Mouse (Mus musculus) lung, embryonic 16.5 days (tissue): ENCODE data around the gene Aldh3b3. TPM values are rescaled to one million over a fixed set of nuclear protein-coding genes. Genes with fewer than 3 reads are reported as not detected.
A peak's percentile ranks its signal among the peaks of the same experiment; 100 is the strongest.

Experiments
- ATAC-seq: fragments of 200-750 bp; cut with Nextera tagmentation; 2 replicates; pipeline ENCODE4 v1.8.0; 2017; ENCODE audit warnings: low read depth, mild to moderate bottlenecking, moderate library complexity
- H3K27ac ChIP-seq: fragments of 300-500 bp; sonication (generic); 2 replicates; pipeline ENCODE4 v1.5.1; 2014; ENCODE audit warnings: mild to moderate bottlenecking, control low read depth, low read length
- H3K27me3 ChIP-seq: fragments of 300-500 bp; sonication (generic); 2 replicates; pipeline ENCODE4 v1.6.1; 2014; ENCODE audit warnings: low read depth, low read length, mixed read lengths; ENCODE audit not compliant: control insufficient read depth, insufficient read depth
- H3K36me3 ChIP-seq: fragments of 300-500 bp; sonication (generic); 2 replicates; pipeline ENCODE4 v1.6.1; 2014; ENCODE audit warnings: low read length; ENCODE audit not compliant: control insufficient read depth, insufficient read depth
- H3K4me1 ChIP-seq: fragments of 300-500 bp; sonication (generic); replicated peaks from 2 replicates; pipeline ENCODE4 v1.6.1; 2014; ENCODE audit warnings: low read length, mixed read lengths; ENCODE audit not compliant: control insufficient read depth, insufficient read depth
- H3K4me2 ChIP-seq: fragments of 300-500 bp; sonication (generic); 2 replicates; pipeline ENCODE4 v1.6.1; 2014; ENCODE audit warnings: low read depth, low read length, control low read depth
- H3K4me3 ChIP-seq: fragments of 300-500 bp; sonication (generic); 2 replicates; pipeline ENCODE4 v1.5.1; 2014; ENCODE audit warnings: mild to moderate bottlenecking, low read length, control low read depth
- H3K9ac ChIP-seq: fragments of 300-500 bp; sonication (generic); 2 replicates; pipeline ENCODE4 v1.6.1; 2014; ENCODE audit warnings: low read length, control low read depth
- H3K9me3 ChIP-seq: fragments of 300-500 bp; sonication (generic); 2 replicates; pipeline ENCODE4 v1.6.1; 2016; ENCODE audit warnings: low read length; ENCODE audit not compliant: control insufficient read depth
- WGBS: fragments of 180-500 bp; shearing (Covaris S2); extraction: QIAGEN DNeasy Blood & Tissue Kit; methylation state at CpG from one replicate; pipeline ENCODE4 v1.1.7; 2014; 5-methylcytosine and 5-hydroxymethylcytosine counted together
- polyA plus RNA-seq: library from polyadenylated mRNA; unstranded; fragments of >200 nt; fragmentation: Nextera tagmentation; extraction: Ambion mirVana; gene quantifications from 2 replicates; pipeline ENCODE4 v1.2.1, GENCODE M21; 2015

Gene Aldh3b3
- polyA plus RNA-seq, 1 experiment from 2014 or later = 0.18 TPM

GRCm38 (mm10) chr19:4001752-4002151, 43.3 kb downstream of the Aldh3b3 start:
- Histone ChIP-seq H3K9ac (no peak overlapping the region; the same call in 1 of the 2 replicates), H3K27me3 (no peaks in the 10 kb centered on the region), H3K27ac (no peak overlapping the region), H3K36me3 (peaks cover under 1% of the 10 kb centered on the region; the same call in 1 of the 2 replicates), H3K4me3 (no peak overlapping the region), H3K9me3 (no peaks in the 10 kb centered on the region), H3K4me1 (peaks cover 14% of the 10 kb centered on the region; the same call in 1 of the 2 replicates), H3K4me2 (no peak overlapping the region)
- 71% methylated on average over 5 of the region's 5 CpGs for WGBS
- ATAC-seq = no peak

DNA sequence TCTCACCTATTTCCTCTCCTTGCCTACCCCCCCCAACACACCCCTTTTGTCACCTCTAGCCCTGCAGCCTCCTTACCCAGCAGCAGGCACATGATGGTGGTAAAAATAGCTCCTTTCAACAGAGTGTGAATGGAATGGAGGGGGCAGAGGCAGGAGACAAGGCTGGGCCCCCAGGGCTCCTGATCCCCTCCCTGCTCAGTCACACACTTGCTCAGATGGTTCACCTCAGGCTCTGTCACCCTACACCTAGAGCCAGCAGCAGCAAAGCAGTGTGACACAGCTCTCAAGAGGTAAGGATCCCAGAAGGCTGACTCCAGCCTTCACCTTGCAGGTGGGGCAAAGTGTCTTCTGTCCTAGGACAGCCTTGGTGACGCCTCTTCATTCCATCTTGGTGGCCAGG, 44.7 kb downstream of the Aldh3b3 start, which contains the start of gene Doc2g:
Doc2g (plus strand) TSS at position 202 of the 400 bp plus-strand sequence.
- no peak within 1 kb of the TSS for H3K4me3 ChIP-seq
- H3K4me2 ChIP-seq = no peak within 1 kb of the TSS
- peaks cover 13% of the 10 kb centered on the region for H3K36me3 ChIP-seq
- no peaks in the 10 kb centered on the region for H3K27me3 ChIP-seq
- H3K4me1 ChIP-seq = peaks cover 14% of the 10 kb centered on the region; the same call in 1 of the 2 replicates
- no peak within 1 kb of the TSS for H3K9ac ChIP-seq
- no peak for ATAC-seq
- H3K27ac ChIP-seq = no peak within 1 kb of the TSS
- H3K9me3 ChIP-seq = no peaks in the 10 kb centered on the region
- 61% methylated on average over 1 of the region's 1 CpGs for WGBS

- Histone ChIP-seq H3K9ac (no peak overlapping the region), H3K4me1 (peaks cover 14% of the 10 kb centered on the region; the same call in 1 of the 2 replicates), H3K4me3 (no peak overlapping the region), H3K9me3 (no peaks in the 10 kb centered on the region), H3K27ac (no peak overlapping the region), H3K27me3 (no peaks in the 10 kb centered on the region), H3K4me2 (no peak overlapping the region), H3K36me3 (peaks cover 17% of the 10 kb centered on the region)
- ATAC-seq = no peak
- WGBS = 63% methylated on average over 12 of the region's 12 CpGs
These were observed 45.2 kb downstream of the Aldh3b3 start for GRCm38 (mm10) chr19:4003641-4004040.

DNA sequence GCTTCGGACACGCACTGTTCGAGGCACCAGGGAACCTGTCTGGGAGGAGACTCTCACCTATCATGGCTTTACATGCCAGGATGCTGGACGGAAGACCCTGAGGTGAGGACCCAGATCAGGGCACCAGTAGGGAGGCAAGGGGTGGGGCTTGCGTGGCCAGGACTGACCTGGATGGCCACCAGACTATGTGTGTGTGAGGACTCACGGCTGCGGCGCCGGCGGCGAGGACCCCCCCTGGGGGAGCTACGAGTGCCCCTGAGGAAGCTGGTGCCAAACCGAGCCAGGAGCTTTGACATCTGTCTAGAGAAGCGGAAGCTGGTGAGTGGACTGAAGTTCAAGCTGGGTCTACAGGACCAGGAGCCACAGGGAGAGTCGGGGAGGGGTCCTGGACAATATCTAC, 45.9 kb downstream of the Aldh3b3 start:
- Histone ChIP-seq H3K9me3 (no peaks in the 10 kb centered on the region), H3K4me2 (no peak overlapping the region), H3K4me3 (no peak overlapping the region), H3K36me3 (peaks cover 19% of the 10 kb centered on the region), H3K27ac (no peak overlapping the region), H3K4me1 (peaks cover 13% of the 10 kb centered on the region; the same call in 1 of the 2 replicates), H3K27me3 (no peaks in the 10 kb centered on the region), H3K9ac (no peak overlapping the region)
- 81% methylated on average over 15 of the region's 15 CpGs for WGBS
- ATAC-seq = no peak

DNA sequence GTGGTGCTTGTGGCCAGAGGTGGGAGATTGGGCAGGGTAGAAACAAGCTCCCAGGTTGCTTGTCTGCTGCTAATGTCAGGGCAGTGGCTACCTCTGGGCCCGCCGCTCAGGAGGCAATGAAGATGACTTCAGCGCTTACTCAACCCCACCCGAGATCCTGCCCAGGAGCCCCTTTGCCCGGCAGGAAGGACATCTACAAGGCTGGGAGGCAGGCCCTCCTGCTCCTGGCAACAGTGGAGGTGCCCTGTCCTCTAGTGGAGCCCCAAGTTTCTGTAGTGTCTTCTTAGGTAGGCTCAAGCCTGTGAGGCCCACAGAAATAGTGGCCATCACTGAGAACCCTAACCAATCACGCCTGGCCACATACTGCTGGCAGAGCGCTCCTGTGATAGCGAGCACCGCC, 46.6 kb downstream of the Aldh3b3 start:
- 85% methylated on average over 9 of the region's 9 CpGs for WGBS
- no peaks in the 10 kb centered on the region for H3K9me3 ChIP-seq
- no peak overlapping the region for H3K4me2 ChIP-seq
- no peaks in the 10 kb centered on the region for H3K27me3 ChIP-seq
- no peak overlapping the region for H3K27ac ChIP-seq
- peaks cover 25% of the 10 kb centered on the region for H3K36me3 ChIP-seq
- H3K4me3 ChIP-seq = no peak overlapping the region
- ATAC-seq = no peak
- peaks cover 8% of the 10 kb centered on the region; the same call in 1 of the 2 replicates for H3K4me1 ChIP-seq
- H3K9ac ChIP-seq = no peak overlapping the region

DNA sequence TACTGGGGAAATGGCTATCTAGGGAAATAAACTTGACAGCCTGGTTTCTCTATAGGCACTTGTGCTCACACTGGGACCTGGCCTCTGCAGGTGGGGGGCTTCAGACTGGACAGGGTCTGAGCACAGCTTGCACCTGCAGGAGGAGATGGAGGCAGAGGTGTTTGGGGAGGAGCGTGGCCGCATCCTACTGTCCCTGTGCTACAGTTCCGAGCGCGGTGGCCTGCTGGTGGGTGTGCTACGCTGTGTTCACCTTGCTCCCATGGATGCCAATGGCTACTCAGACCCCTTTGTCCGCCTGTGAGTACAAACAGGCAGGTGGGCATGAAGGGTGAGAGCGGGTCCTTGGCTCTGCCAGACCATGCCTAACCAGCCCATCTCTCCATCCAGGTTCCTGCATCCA, 47.5 kb downstream of the Aldh3b3 start:
- Histone ChIP-seq H3K4me3 (no peak overlapping the region), H3K36me3 (peaks cover 25% of the 10 kb centered on the region), H3K27me3 (no peaks in the 10 kb centered on the region), H3K27ac (no peak overlapping the region), H3K9ac (no peak overlapping the region), H3K4me1 (peaks cover 6% of the 10 kb centered on the region; the same call in 1 of the 2 replicates), H3K9me3 (no peaks in the 10 kb centered on the region), H3K4me2 (no peak overlapping the region)
- WGBS = 92% methylated on average over 8 of the region's 8 CpGs
- ATAC-seq = no peak

GRCm38 (mm10) chr19:4011086-4011485, 52.6 kb downstream of the Aldh3b3 start:
- Histone ChIP-seq H3K4me3 (no peak overlapping the region), H3K9me3 (no peaks in the 10 kb centered on the region), H3K4me2 (no peak overlapping the region), H3K36me3 (peaks cover 25% of the 10 kb centered on the region), H3K9ac (no peak overlapping the region), H3K4me1 (peaks cover 8% of the 10 kb centered on the region), H3K27ac (no peak overlapping the region), H3K27me3 (no peaks in the 10 kb centered on the region)
- ATAC-seq = no peak
- WGBS = 92% methylated on average over 5 of the region's 5 CpGs

GRCm38 (mm10) chr19:4012432-4013022, 54.1 kb downstream of the Aldh3b3 start, which contains the start of gene Ndufv1:
Ndufv1 (minus strand) TSS chr19:4012806.
- H3K36me3 ChIP-seq = peaks cover 17% of the 10 kb centered on the region
- ATAC-seq = peak; percentile 100
- peak within 1 kb of the TSS; percentile 74 for H3K4me2 ChIP-seq
- H3K4me1 ChIP-seq = peaks cover 8% of the 10 kb centered on the region
- H3K27me3 ChIP-seq = no peaks in the 10 kb centered on the region
- no peaks in the 10 kb centered on the region for H3K9me3 ChIP-seq
- peak within 1 kb of the TSS; percentile 87 for H3K9ac ChIP-seq
- peak within 1 kb of the TSS; percentile 45; the same call in 1 of the 2 replicates for H3K27ac ChIP-seq
- 0% methylated on average over 45 of the region's 45 CpGs for whole genome bisulfite sequencing
- peak within 1 kb of the TSS; percentile 93 for H3K4me3 ChIP-seq

DNA sequence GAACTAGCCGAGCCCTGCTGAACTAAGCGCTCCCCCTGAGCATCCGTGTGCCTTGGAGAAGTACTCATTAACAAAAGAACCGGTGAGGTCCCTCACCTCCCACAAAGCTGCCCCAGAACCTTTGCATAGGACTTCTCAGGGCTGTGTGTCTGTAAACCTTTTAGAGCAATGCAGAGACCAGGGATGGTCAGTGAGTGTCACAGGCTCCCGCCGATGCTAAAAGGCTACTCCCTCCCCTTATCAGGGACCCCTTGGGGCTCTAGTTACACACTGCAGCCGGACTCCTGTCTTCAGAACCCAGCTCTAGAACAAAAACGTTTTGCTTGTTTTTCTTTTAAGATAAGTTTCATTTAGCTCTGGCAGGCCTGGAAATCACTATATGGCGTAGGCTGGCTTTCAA, 54.6 kb downstream of the Aldh3b3 start:
- Histone ChIP-seq H3K9me3 (no peaks in the 10 kb centered on the region), H3K36me3 (peaks cover 12% of the 10 kb centered on the region), H3K27ac (0 out of 2 replicates have a peak overlapping the region, but pooled peaks have one; percentile 10), H3K9ac (peak overlapping the region; percentile 64), H3K4me1 (peaks cover 8% of the 10 kb centered on the region), H3K27me3 (no peaks in the 10 kb centered on the region), H3K4me3 (peak overlapping the region; percentile 93), H3K4me2 (peak overlapping the region; percentile 55)
- ATAC-seq = peak; percentile 18
- WGBS = 12% methylated on average over 9 of the region's 9 CpGs
